Mouse (Mus musculus) MEL (cell line): ENCODE data around the gene Col23a1.

Experiments
- CTCF ChIP-seq, 3 experiments: IDR thresholded peaks in 2 of 3; conservative IDR thresholded peaks in 1 of 3; 2 replicates each; pipeline ENCODE4 v1.5.1; 2011 to 2012; ENCODE audit warnings: low read length in 3 of 3, low read depth in 2 of 3, mild to moderate bottlenecking in 2 of 3, improper control_type of control experiment in 1 of 3, inconsistent platforms in 1 of 3, mixed read lengths in 1 of 3, moderate library complexity in 1 of 3; ENCODE audit not compliant: control insufficient read depth in 1 of 3, insufficient read depth in 1 of 3, poor library complexity in 1 of 3, severe bottlenecking in 1 of 3
- EP300 ChIP-seq, 2 experiments: IDR thresholded peaks; 2 replicates each; pipeline ENCODE4 v1.6.1; 2011; ENCODE audit warnings: improper control_type of control experiment in 2 of 2, low read length in 2 of 2, low read depth in 1 of 2, mild to moderate bottlenecking in 1 of 2
- HCFC1 ChIP-seq: IDR thresholded peaks from 2 replicates; pipeline ENCODE4 v1.6.1; 2012; ENCODE audit warnings: low read depth, mild to moderate bottlenecking, inconsistent platforms, low read length, improper control_type of control experiment, moderate library complexity
- POLR2A ChIP-seq, 2 experiments: IDR thresholded peaks; 2 replicates each; pipeline ENCODE4 v1.6.1; 2011 to 2012; ENCODE audit warnings: low read length in 2 of 2, mild to moderate bottlenecking in 2 of 2, control low read depth in 1 of 2, improper control_type of control experiment in 1 of 2, low read depth in 1 of 2, moderate library complexity in 1 of 2; ENCODE audit not compliant: control insufficient read depth in 1 of 2, insufficient read depth in 1 of 2, poor library complexity in 1 of 2

- TF ChIP-seq EP300 (IDR thresholded peaks at IDR 0.05; ENCODE audit: low read depth in 1 of 2, low read length in 2 of 2), result no peak
- TF ChIP-seq CTCF (IDR thresholded peaks at IDR 0.05 in 2 of 3, conservative IDR thresholded peaks at IDR 0.05 in 1 of 3; ENCODE audit: control insufficient read depth in 1 of 3, insufficient read depth in 1 of 3, low read depth in 2 of 3, low read length in 3 of 3, poor library complexity in 1 of 3, severe bottlenecking in 1 of 3), result no peak
- no peak; a peak in 1 of 4 replicates for TF ChIP-seq POLR2A (IDR thresholded peaks at IDR 0.05; ENCODE audit: control insufficient read depth in 1 of 2, insufficient read depth in 1 of 2, low read depth in 1 of 2, low read length in 2 of 2, poor library complexity in 1 of 2)
- TF ChIP-seq HCFC1, result no peak
Observed at GRCm38 (mm10) chr11:51622971-51623491, 333.3 kb downstream of the Col23a1 start.
